In the genomic region with DNA sequence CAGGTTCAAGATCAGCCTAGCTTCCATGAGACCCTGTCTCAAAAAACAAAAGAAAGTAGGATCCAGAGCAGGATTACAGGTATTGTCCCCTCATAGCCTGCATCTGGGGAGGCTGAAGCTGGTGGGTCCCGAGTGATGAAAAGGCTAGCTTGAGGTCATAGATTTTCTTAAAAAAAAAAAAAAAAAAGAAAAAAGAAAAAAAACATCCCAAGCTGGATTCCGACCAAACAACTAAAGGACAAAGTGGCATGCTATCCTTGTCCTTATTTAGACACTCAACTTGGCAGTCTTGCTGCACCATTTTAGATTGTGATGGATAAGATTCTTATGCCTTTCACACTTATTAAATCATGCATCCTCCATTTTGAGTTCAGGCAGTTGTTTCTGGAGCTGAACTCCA, we compare ENCODE assay signal across 9 mouse cellular contexts. TPM values are rescaled to one million over a fixed set of nuclear protein-coding genes. Genes with fewer than 3 reads are reported as not detected.
A peak's percentile ranks its signal among the peaks of the same experiment; 100 is the strongest.
DNase-seq lines count a peak whose midpoint lies in the region; ATAC-seq and TF ChIP-seq lines count a peak whose summit lies in the region.
"Had no signal": no experiment of that assay in that cellular context is flagged by ENCODE, and none has a peak within 500 bp of the region (broad histone marks: within the 10 kb centered on the region; RNA-seq: fewer than 3 reads in every experiment).

No protein-coding gene starts in this region.

- peak overlapping the region; percentile 59; the same call in 1 of the 2 replicates for H3K9ac ChIP-seq in hindbrain, embryonic 14.5 days
- H3K9ac ChIP-seq in midbrain, postnatal 0 days (replicated peaks; ENCODE audit: low read length, poor library complexity, severe bottlenecking) = no peak overlapping the region

- peak overlapping the region; percentile 95 for H3K4me3 ChIP-seq in erythroblast, embryonic 14.5 days (replicated peaks)
- no peak overlapping the region; the same call in 1 of the 2 replicates for H3K4me3 ChIP-seq in layer of hippocampus, adult 2 months
- no peak overlapping the region for H3K4me3 ChIP-seq in hindbrain, embryonic 14.5 days (replicated peaks; ENCODE audit: low read length)
- no peak overlapping the region for H3K4me3 ChIP-seq in midbrain, postnatal 0 days (ENCODE audit: low read depth, low read length)

- no peak for TF ChIP-seq CTCF in layer of hippocampus, adult 2 months (conservative IDR thresholded peaks at IDR 0.05)
- TF ChIP-seq CTCF in midbrain, postnatal 0 days (IDR thresholded peaks at IDR 0.05) = no peak

- no peak for ATAC-seq in erythroblast, adult 5-6 weeks (replicated peaks; ENCODE audit: low FRiP score, poor library complexity, severe bottlenecking)
- no peak for ATAC-seq in hindbrain, embryonic 14.5 days (ENCODE audit: low FRiP score)
- ATAC-seq in midbrain, postnatal 0 days (ENCODE audit: low FRiP score) = no peak
- no peak for ATAC-seq in granulocyte monocyte progenitor cell, adult 5-6 weeks (replicated peaks; ENCODE audit: poor library complexity, severe bottlenecking)

- peaks cover 3% of the 10 kb centered on the region for H3K9me3 ChIP-seq in erythroblast, embryonic 14.5 days (ENCODE audit: control insufficient read depth, low read length)
- H3K9me3 ChIP-seq in hindbrain, embryonic 14.5 days (ENCODE audit: control insufficient read depth, low read length) = no peaks in the 10 kb centered on the region
- H3K9me3 ChIP-seq in midbrain, postnatal 0 days (ENCODE audit: low read length) = no peaks in the 10 kb centered on the region

- no peak for DNase-seq in layer of hippocampus, adult 2 months (ENCODE audit: low spot score in 2 of 2)
- no peak for DNase-seq in layer of hippocampus, postnatal 14 days (ENCODE audit: low spot score in 2 of 2)
- no peak for DNase-seq in hindbrain, embryonic 14.5 days (ENCODE audit: low spot score)
- no peak for DNase-seq in midbrain, postnatal 0 days (ENCODE audit: low spot score)
- DNase-seq in lung, postnatal 4 days = no peak
- DNase-seq: cerebellum, adult 8-10 months had no signal

- no peaks in the 10 kb centered on the region for H3K27me3 ChIP-seq in erythroblast, embryonic 14.5 days (ENCODE audit: control insufficient read depth)
- no peaks in the 10 kb centered on the region for H3K27me3 ChIP-seq in hindbrain, embryonic 14.5 days (ENCODE audit: control insufficient read depth, insufficient read depth, low read length)
- no peaks in the 10 kb centered on the region for H3K27me3 ChIP-seq in midbrain, postnatal 0 days (ENCODE audit: insufficient read depth, low read length)

- peak overlapping the region; percentile 54 for H3K4me2 ChIP-seq in hindbrain, embryonic 14.5 days (replicated peaks)
- no peak overlapping the region for H3K4me2 ChIP-seq in midbrain, postnatal 0 days (ENCODE audit: low read depth, low read length, poor library complexity, severe bottlenecking)

- H3K4me1 ChIP-seq in erythroblast, embryonic 14.5 days (ENCODE audit: control insufficient read depth) = peaks cover 34% of the 10 kb centered on the region
- H3K4me1 ChIP-seq in hindbrain, embryonic 14.5 days (replicated peaks; ENCODE audit: control insufficient read depth, insufficient read depth, low read length) = peaks cover 25% of the 10 kb centered on the region
- H3K4me1 ChIP-seq in midbrain, postnatal 0 days (ENCODE audit: insufficient read depth, low read length) = peaks cover 3% of the 10 kb centered on the region; the same call in 1 of the 2 replicates

- peaks cover 74% of the 10 kb centered on the region for H3K36me3 ChIP-seq in erythroblast, embryonic 14.5 days (ENCODE audit: control insufficient read depth)
- peaks cover 80% of the 10 kb centered on the region for H3K36me3 ChIP-seq in hindbrain, embryonic 14.5 days (replicated peaks; ENCODE audit: control insufficient read depth, insufficient read depth)
- H3K36me3 ChIP-seq in midbrain, postnatal 0 days (ENCODE audit: insufficient read depth, low read length) = peaks cover 36% of the 10 kb centered on the region

- H3K27ac ChIP-seq in layer of hippocampus, adult 2 months = peak overlapping the region; percentile 97
- H3K27ac ChIP-seq in hindbrain, embryonic 14.5 days = peak overlapping the region; percentile 95
- peak overlapping the region; percentile 92 for H3K27ac ChIP-seq in midbrain, postnatal 0 days (ENCODE audit: low read depth, low read length)

- 75% methylated on average over 2 of the region's 2 CpGs for WGBS in hindbrain, embryonic 14.5 days
- WGBS in midbrain, postnatal 0 days = 75% methylated on average over 2 of the region's 2 CpGs

RNA-seq across cellular contexts. Expression of a gene that starts 3.7 kb away (rescaled TPM):
- polyA plus RNA-seq in erythroblast, embryonic 14.5 days (2012) = 2.6 and 3.3 TPM in 2 replicates
- total RNA-seq in erythroblast, adult 5-6 weeks (2015; ENCODE audit: low replicate concordance) = 20.0 and 23.6 TPM in 2 replicates
- total RNA-seq in erythroblast, adult 5-6 weeks (2017; ENCODE audit: low replicate concordance) = 15.7 and 26.5 TPM in 2 replicates
- total RNA-seq in layer of hippocampus, adult 2 months (2021) = 10 to 100 TPM; 61.0 to 62.1 TPM
- 10 to 100 TPM; 56.7 to 59.7 TPM for total RNA-seq in layer of hippocampus, postnatal 14 days (2021)
- polyA plus RNA-seq in hindbrain, embryonic 14.5 days (2014; fragmentation: Nextera tagmentation; extraction: Ambion mirVana) = 49.3 and 57.4 TPM in 2 replicates
- 29.4 and 32.2 TPM in 2 replicates for total RNA-seq in midbrain, postnatal 0 days (2014; rRNA removed)
- polyA plus RNA-seq in midbrain, postnatal 0 days (2015; fragmentation: Nextera tagmentation; extraction: Ambion mirVana) = 34.0 and 39.7 TPM in 2 replicates
- total RNA-seq in granulocyte monocyte progenitor cell, adult 5-6 weeks (2014; fragmentation: Nextera tagmentation) = 46.1 and 46.7 TPM in 2 replicates
- 13.6 and 31.8 TPM in 2 replicates for total RNA-seq in granulocyte monocyte progenitor cell, adult 5-6 weeks (2017)

RNA-seq across cellular contexts. Expression of a gene that starts 13.1 kb away (rescaled TPM):
- polyA plus RNA-seq in erythroblast, embryonic 14.5 days (2012) = 2.7 TPM in 2 replicates
- 30.3 and 42.7 TPM in 2 replicates for total RNA-seq in erythroblast, adult 5-6 weeks (2015; ENCODE audit: low replicate concordance)
- total RNA-seq in erythroblast, adult 5-6 weeks (2017; ENCODE audit: low replicate concordance) = 26.1 and 26.3 TPM in 2 replicates
- 100 to 1,000 TPM; 168 to 178 TPM for total RNA-seq in layer of hippocampus, adult 2 months (2021)
- 100 to 1,000 TPM; 149 to 161 TPM for total RNA-seq in layer of hippocampus, postnatal 14 days (2021)
- 23.6 and 24.1 TPM in 2 replicates for polyA plus RNA-seq in hindbrain, embryonic 14.5 days (2014; fragmentation: Nextera tagmentation; extraction: Ambion mirVana)
- 88.3 and 107 TPM in 2 replicates for total RNA-seq in midbrain, postnatal 0 days (2014; rRNA removed)
- 22.3 and 25.8 TPM in 2 replicates for polyA plus RNA-seq in midbrain, postnatal 0 days (2015; fragmentation: Nextera tagmentation; extraction: Ambion mirVana)
- total RNA-seq in granulocyte monocyte progenitor cell, adult 5-6 weeks (2014; fragmentation: Nextera tagmentation) = 72.7 and 75.0 TPM in 2 replicates
- total RNA-seq in granulocyte monocyte progenitor cell, adult 5-6 weeks (2017) = 59.8 and 70.1 TPM in 2 replicates

RNA-seq across cellular contexts. Expression of a gene that starts 28.2 kb away (rescaled TPM):
- not detected in 2 replicates for polyA plus RNA-seq in erythroblast, embryonic 14.5 days (2012)
- total RNA-seq in erythroblast, adult 5-6 weeks (2015; ENCODE audit: low replicate concordance) = not detected in 2 replicates
- 0.42 TPM in 1 of 2 replicates, not detected in the other for total RNA-seq in erythroblast, adult 5-6 weeks (2017; ENCODE audit: low replicate concordance)
- 100 to 1,000 TPM; 213 to 240 TPM for total RNA-seq in layer of hippocampus, adult 2 months (2021)
- total RNA-seq in layer of hippocampus, postnatal 14 days (2021) = 100 to 1,000 TPM; 159 to 165 TPM
- 12.0 and 12.9 TPM in 2 replicates for polyA plus RNA-seq in hindbrain, embryonic 14.5 days (2014; fragmentation: Nextera tagmentation; extraction: Ambion mirVana)
- 39.0 and 40.8 TPM in 2 replicates for total RNA-seq in midbrain, postnatal 0 days (2014; rRNA removed)
- polyA plus RNA-seq in midbrain, postnatal 0 days (2015; fragmentation: Nextera tagmentation; extraction: Ambion mirVana) = 10.9 and 11.4 TPM in 2 replicates
- total RNA-seq in granulocyte monocyte progenitor cell, adult 5-6 weeks (2014; fragmentation: Nextera tagmentation) = 2.0 TPM in 1 of 2 replicates, not detected in the other
- total RNA-seq in granulocyte monocyte progenitor cell, adult 5-6 weeks (2017) = 0.30 TPM in 1 of 2 replicates, not detected in the other

RNA-seq across cellular contexts. Expression of a gene that starts 33.3 kb away (rescaled TPM):
- 0.22 and 0.29 TPM in 2 replicates for polyA plus RNA-seq in erythroblast, embryonic 14.5 days (2012)
- total RNA-seq in erythroblast, adult 5-6 weeks (2015; ENCODE audit: low replicate concordance) = not detected in 2 replicates
- total RNA-seq in erythroblast, adult 5-6 weeks (2017; ENCODE audit: low replicate concordance) = 0.26 and 0.42 TPM in 2 replicates
- total RNA-seq in layer of hippocampus, adult 2 months (2021) = 10 to 100 TPM; 93.2 to 94.0 TPM
- total RNA-seq in layer of hippocampus, postnatal 14 days (2021) = 10 to 100 TPM; 53.3 to 65.3 TPM
- 3.4 and 4.1 TPM in 2 replicates for polyA plus RNA-seq in hindbrain, embryonic 14.5 days (2014; fragmentation: Nextera tagmentation; extraction: Ambion mirVana)
- total RNA-seq in midbrain, postnatal 0 days (2014; rRNA removed) = 7.1 and 11.0 TPM in 2 replicates
- polyA plus RNA-seq in midbrain, postnatal 0 days (2015; fragmentation: Nextera tagmentation; extraction: Ambion mirVana) = 12.3 and 14.3 TPM in 2 replicates
- total RNA-seq in granulocyte monocyte progenitor cell, adult 5-6 weeks (2014; fragmentation: Nextera tagmentation) = 2.3 and 2.8 TPM in 2 replicates
- 1.2 TPM in 1 of 2 replicates, not detected in the other for total RNA-seq in granulocyte monocyte progenitor cell, adult 5-6 weeks (2017)

RNA-seq across cellular contexts. Expression of a gene that starts 55.0 kb away (rescaled TPM):
- 0.81 TPM in 2 replicates for polyA plus RNA-seq in erythroblast, embryonic 14.5 days (2012)
- 9.4 and 21.7 TPM in 2 replicates for total RNA-seq in erythroblast, adult 5-6 weeks (2015; ENCODE audit: low replicate concordance)
- total RNA-seq in erythroblast, adult 5-6 weeks (2017; ENCODE audit: low replicate concordance) = 6.4 and 8.2 TPM in 2 replicates
- total RNA-seq in layer of hippocampus, adult 2 months (2021) = 10 to 100 TPM; 68.6 to 70.9 TPM
- total RNA-seq in layer of hippocampus, postnatal 14 days (2021) = 10 to 100 TPM; 35.8 to 43.8 TPM
- polyA plus RNA-seq in hindbrain, embryonic 14.5 days (2014; fragmentation: Nextera tagmentation; extraction: Ambion mirVana) = 4.7 and 4.8 TPM in 2 replicates
- total RNA-seq in midbrain, postnatal 0 days (2014; rRNA removed) = 9.2 and 9.8 TPM in 2 replicates
- polyA plus RNA-seq in midbrain, postnatal 0 days (2015; fragmentation: Nextera tagmentation; extraction: Ambion mirVana) = 3.0 and 3.8 TPM in 2 replicates
- 8.6 and 11.4 TPM in 2 replicates for total RNA-seq in granulocyte monocyte progenitor cell, adult 5-6 weeks (2014; fragmentation: Nextera tagmentation)
- 2.7 and 2.8 TPM in 2 replicates for total RNA-seq in granulocyte monocyte progenitor cell, adult 5-6 weeks (2017)

Comparison
In these comparisons a context has a peak if more than half of its experiments do, and no peak if none do; other contexts are left out.
1. RNA of a gene that starts 28.2 kb away (total RNA-seq): 213 to 240 TPM in layer of hippocampus, adult 2 months, 159 to 165 TPM in layer of hippocampus, postnatal 14 days and 39.0 to 40.8 TPM in midbrain, postnatal 0 days; 0.42 TPM in erythroblast, adult 5-6 weeks and 0.30 to 2.0 TPM in granulocyte monocyte progenitor cell, adult 5-6 weeks; every median in the first group is over 10 times any median in the second.
2. Peak in every context shown above with its lines, with median percentiles within 50 percentile points of each other: H3K27ac ChIP-seq.